Mouse (Mus musculus) kidney, adult 2 months (tissue): ENCODE data around the gene Dock4. TPM values are rescaled to one million over a fixed set of nuclear protein-coding genes. Genes with fewer than 3 reads are reported as not detected.

ENCODE experiments used
- DNase-seq: peaks from one replicate; pipeline ENCODE4 v3.0.0; 2021
- H3K27ac ChIP-seq: fragments of 200-500 bp; 2 replicates; pipeline ENCODE4 v1.5.1; 2012; ENCODE audit warnings: low read depth, low read length, control low read depth, inconsistent platforms; ENCODE audit not compliant: insufficient read depth
- H3K27me3 ChIP-seq: fragments of 200-500 bp; replicated peaks from 2 replicates; pipeline ENCODE4 v1.6.1; 2012; ENCODE audit warnings: mild to moderate bottlenecking, moderate library complexity, low read length, inconsistent platforms; ENCODE audit not compliant: control insufficient read depth, insufficient read depth
- H3K36me3 ChIP-seq: fragments of 200-500 bp; 2 replicates; pipeline ENCODE4 v1.6.1; 2012; ENCODE audit warnings: mild to moderate bottlenecking, moderate library complexity, low read length, inconsistent platforms; ENCODE audit not compliant: control insufficient read depth, insufficient read depth
- H3K4me1 ChIP-seq: fragments of 200-500 bp; 2 replicates; pipeline ENCODE4 v1.6.1; 2011; ENCODE audit warnings: low read length; ENCODE audit not compliant: control insufficient read depth, insufficient read depth
- H3K4me3 ChIP-seq: fragments of 200-500 bp; 2 replicates; pipeline ENCODE4 v1.5.1; 2011; ENCODE audit warnings: mild to moderate bottlenecking, low read depth, low read length, control low read depth; ENCODE audit not compliant: insufficient read depth
- CTCF ChIP-seq: fragments of 200-500 bp; conservative IDR thresholded peaks from 2 replicates; pipeline ENCODE4 v1.5.1; 2011; ENCODE audit warnings: low read depth, mild to moderate bottlenecking, control low read depth, low read length, moderate library complexity, mixed read lengths; ENCODE audit not compliant: insufficient read depth, insufficient read length
- POLR2A ChIP-seq: fragments of 200-500 bp; IDR thresholded peaks from one replicate; pipeline ENCODE4 v1.6.1; 2011; ENCODE audit warnings: low read depth, low read length, control low read depth
- WGBS: fragments of 180-500 bp; shearing (Covaris S2); methylation state at CpG from one replicate; pipeline ENCODE4 v1.1.7; 2018; 5-methylcytosine and 5-hydroxymethylcytosine counted together
- polyA plus RNA-seq: library from polyadenylated mRNA; depleted of rRNA; stranded (reverse); fragments of >200 nt; gene quantifications from 2 replicates; pipeline ENCODE4 v1.2.3, GENCODE M21; 2012

Gene Dock4
- polyA plus RNA-seq, 1 experiment = 4.1 TPM

DNA sequence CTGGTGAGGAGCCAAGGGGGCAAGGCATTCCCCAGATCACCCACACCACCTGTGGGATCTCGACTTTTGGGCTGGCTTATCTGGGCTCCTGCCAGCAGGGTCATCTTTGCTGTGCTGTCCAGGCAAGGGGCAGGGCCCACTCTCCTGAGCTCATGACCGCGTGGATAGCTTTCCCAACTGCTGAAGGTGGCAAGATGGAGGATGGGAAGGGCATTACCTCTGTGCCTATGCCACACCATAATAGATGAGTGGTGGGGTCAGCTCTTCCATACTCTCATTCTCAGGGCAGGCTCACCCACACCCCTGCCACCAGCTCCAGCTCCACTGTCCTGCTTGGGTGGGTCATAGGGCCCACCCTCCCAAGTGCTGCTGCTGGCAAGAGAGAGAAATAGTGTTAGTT, 439.2 kb downstream of the Dock4 start:
- no peak for DNase-seq
- H3K27me3 ChIP-seq = no peaks in the 10 kb centered on the region
- no peaks in the 10 kb centered on the region for H3K4me1 ChIP-seq
- no peak for TF ChIP-seq CTCF
- H3K4me3 ChIP-seq = no peak overlapping the region
- H3K36me3 ChIP-seq = no peaks in the 10 kb centered on the region
- H3K27ac ChIP-seq = no peak overlapping the region
- 86% methylated on average over 3 of the region's 3 CpGs for WGBS

- Histone ChIP-seq H3K27me3 (no peaks in the 10 kb centered on the region), H3K4me3 (no peak overlapping the region), H3K36me3 (no peaks in the 10 kb centered on the region), H3K4me1 (no peaks in the 10 kb centered on the region), H3K27ac (no peak overlapping the region)
- TF ChIP-seq POLR2A (no peak), CTCF (no peak)
- no peak for DNase-seq
- 97% methylated on average over 6 of the region's 6 CpGs for WGBS
These were observed 439.6 kb downstream of the Dock4 start for GRCm38 (mm10) chr12:40885377-40885776.

GRCm38 (mm10) chr12:40887496-40887895, 441.7 kb downstream of the Dock4 start:
- DNase-seq = no peak
- H3K27me3 ChIP-seq = no peaks in the 10 kb centered on the region
- H3K4me3 ChIP-seq = no peak overlapping the region
- H3K27ac ChIP-seq = no peak overlapping the region
- TF ChIP-seq CTCF (no peak), POLR2A (no peak)
- H3K36me3 ChIP-seq = no peaks in the 10 kb centered on the region
- 79% methylated on average over 2 of the region's 2 CpGs for WGBS
- no peaks in the 10 kb centered on the region for H3K4me1 ChIP-seq

- TF ChIP-seq CTCF (no peak), POLR2A (no peak)
- Histone ChIP-seq H3K27me3 (no peaks in the 10 kb centered on the region), H3K27ac (no peak overlapping the region), H3K36me3 (no peaks in the 10 kb centered on the region), H3K4me3 (no peak overlapping the region), H3K4me1 (no peaks in the 10 kb centered on the region)
- DNase-seq = no peak
- WGBS = 39% methylated on average over 2 of the region's 2 CpGs
These were observed 442.6 kb downstream of the Dock4 start for GRCm38 (mm10) chr12:40888261-40888791.

GRCm38 (mm10) chr12:40888829-40889228, 443.1 kb downstream of the Dock4 start:
- Histone ChIP-seq H3K27me3 (no peaks in the 10 kb centered on the region), H3K36me3 (no peaks in the 10 kb centered on the region), H3K4me3 (no peak overlapping the region), H3K27ac (no peak overlapping the region), H3K4me1 (no peaks in the 10 kb centered on the region)
- WGBS = 50% methylated on average over 1 of the region's 1 CpGs
- DNase-seq = peak; percentile 44
- TF ChIP-seq POLR2A (no peak), CTCF (no peak)

DNA sequence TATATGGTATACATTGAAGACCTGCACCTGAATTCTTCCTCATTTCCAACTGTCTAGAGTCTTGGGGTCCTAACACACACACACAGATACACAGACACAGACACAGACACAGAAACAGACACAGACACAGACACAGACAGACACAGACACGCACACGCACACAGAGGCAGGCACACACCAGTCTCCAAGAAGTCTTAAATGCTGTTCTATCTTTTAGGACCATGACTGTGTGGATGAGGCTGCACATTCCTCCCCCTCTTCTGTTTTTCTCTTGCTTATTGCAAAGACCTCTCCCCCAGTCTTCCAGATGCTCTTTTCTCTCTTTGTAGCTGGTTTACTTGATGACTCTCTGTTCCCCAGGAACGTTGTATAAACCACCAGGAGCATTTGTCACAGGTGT, 443.8 kb downstream of the Dock4 start:
- Histone ChIP-seq H3K4me3 (no peak overlapping the region), H3K27me3 (no peaks in the 10 kb centered on the region), H3K27ac (no peak overlapping the region), H3K4me1 (no peaks in the 10 kb centered on the region), H3K36me3 (no peaks in the 10 kb centered on the region)
- TF ChIP-seq POLR2A (no peak), CTCF (no peak)
- no peak for DNase-seq
- 83% methylated on average over 3 of the region's 3 CpGs for WGBS

- no peak for TF ChIP-seq CTCF
- no peak for TF ChIP-seq POLR2A
- no peak overlapping the region for H3K27ac ChIP-seq
- H3K36me3 ChIP-seq = no peaks in the 10 kb centered on the region
- H3K27me3 ChIP-seq = no peaks in the 10 kb centered on the region
- H3K4me3 ChIP-seq = no peak overlapping the region
- no peak for DNase-seq
- H3K4me1 ChIP-seq = no peaks in the 10 kb centered on the region
These were observed 445.4 kb downstream of the Dock4 start for GRCm38 (mm10) chr12:40891168-40891567.

GRCm38 (mm10) chr12:40893741-40894140, 448.0 kb downstream of the Dock4 start:
- Histone ChIP-seq H3K36me3 (no peaks in the 10 kb centered on the region), H3K27me3 (no peaks in the 10 kb centered on the region), H3K27ac (no peak overlapping the region), H3K4me1 (no peaks in the 10 kb centered on the region), H3K4me3 (no peak overlapping the region)
- 45% methylated on average over 5 of the region's 7 CpGs for WGBS
- TF ChIP-seq CTCF = no peak
- no peak for TF ChIP-seq POLR2A
- DNase-seq = no peak
